Mouse (Mus musculus): ENCODE data around the gene Gpr88.
"Not testable (repeated sequence)": the region's sequence is repeated elsewhere in the genome, so short reads cannot be mapped to it uniquely, and the experiment has no call there.

The Gpr88 gene

GRCm38 (mm10) chr3:116244476-116244875 is 8.8 kb downstream of the Gpr88 start:
- no peak for DNase-seq (ENCODE audit: low read depth, low spot score)

DNA sequence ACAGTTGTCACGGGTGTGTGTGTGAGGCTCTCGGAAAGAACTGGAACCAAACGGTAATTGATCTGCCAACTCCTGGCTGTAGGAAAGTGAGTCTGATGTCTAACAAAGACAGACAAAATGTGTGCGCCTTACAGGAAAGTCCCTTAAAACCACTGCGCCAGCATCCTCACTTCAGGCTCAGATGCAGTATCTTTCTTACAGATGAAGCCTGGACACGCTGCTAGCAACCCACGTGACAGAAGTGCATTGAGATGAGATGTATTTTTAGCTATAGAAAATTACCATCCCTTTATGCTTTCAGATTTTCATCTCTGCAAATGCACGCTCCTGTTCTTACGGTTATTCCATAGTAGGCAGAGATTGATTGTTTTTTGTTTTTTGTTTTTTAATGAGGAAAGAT is 10.6 kb downstream of the Gpr88 start:
- DNase-seq (ENCODE audit: low read depth, low spot score): no peak

- DNase-seq (ENCODE audit: low read depth, low spot score): no peak
These were observed 15.8 kb downstream of the Gpr88 start for GRCm38 (mm10) chr3:116237527-116237926.

GRCm38 (mm10) chr3:116236856-116237255 is 16.4 kb downstream of the Gpr88 start:
- DNase-seq (ENCODE audit: low read depth, low spot score): no peak

DNA sequence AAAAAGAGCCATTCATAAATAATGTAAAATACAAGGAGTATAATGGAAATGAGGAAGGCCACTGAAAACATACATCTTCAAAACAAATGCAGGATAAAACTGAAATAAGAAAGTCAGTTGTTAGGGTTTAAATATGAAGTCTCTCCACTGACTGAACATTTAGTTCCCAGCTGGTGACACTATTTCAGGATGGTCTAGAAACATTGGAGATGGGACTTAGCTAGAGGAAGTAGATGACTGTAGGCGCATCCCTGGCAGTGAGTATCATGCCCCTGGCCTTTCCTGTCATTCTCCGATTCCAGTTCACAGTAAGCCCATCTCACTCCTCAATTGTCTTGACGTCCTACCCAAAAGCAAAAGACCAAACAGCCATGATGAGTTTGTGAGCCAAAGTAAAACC is 19.8 kb downstream of the Gpr88 start:
- DNase-seq (ENCODE audit: low read depth, low spot score): no peak

- no peak for DNase-seq (ENCODE audit: low read depth, low spot score)
These were observed 20.5 kb downstream of the Gpr88 start for GRCm38 (mm10) chr3:116232763-116233162.

DNA sequence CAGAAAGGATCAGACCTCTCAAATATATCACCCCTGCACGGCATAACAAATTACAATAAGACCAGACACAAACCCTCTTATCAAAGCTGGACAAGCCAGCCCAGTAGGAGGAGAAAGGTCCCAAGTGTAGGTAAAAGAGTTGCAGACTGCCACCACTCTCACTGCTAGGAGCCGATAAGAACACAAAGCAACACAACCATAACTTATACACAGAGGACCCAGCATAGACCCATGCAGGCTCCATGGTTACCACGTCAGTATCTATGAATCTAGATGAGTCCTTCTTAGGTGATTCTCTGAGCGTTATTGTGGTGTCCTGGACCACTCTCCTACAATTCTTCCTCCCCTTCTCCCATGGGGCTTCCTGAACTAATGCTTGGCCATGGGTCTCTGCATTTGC is 24.0 kb downstream of the Gpr88 start:
- DNase-seq (ENCODE audit: low read depth, low spot score): no peak

DNA sequence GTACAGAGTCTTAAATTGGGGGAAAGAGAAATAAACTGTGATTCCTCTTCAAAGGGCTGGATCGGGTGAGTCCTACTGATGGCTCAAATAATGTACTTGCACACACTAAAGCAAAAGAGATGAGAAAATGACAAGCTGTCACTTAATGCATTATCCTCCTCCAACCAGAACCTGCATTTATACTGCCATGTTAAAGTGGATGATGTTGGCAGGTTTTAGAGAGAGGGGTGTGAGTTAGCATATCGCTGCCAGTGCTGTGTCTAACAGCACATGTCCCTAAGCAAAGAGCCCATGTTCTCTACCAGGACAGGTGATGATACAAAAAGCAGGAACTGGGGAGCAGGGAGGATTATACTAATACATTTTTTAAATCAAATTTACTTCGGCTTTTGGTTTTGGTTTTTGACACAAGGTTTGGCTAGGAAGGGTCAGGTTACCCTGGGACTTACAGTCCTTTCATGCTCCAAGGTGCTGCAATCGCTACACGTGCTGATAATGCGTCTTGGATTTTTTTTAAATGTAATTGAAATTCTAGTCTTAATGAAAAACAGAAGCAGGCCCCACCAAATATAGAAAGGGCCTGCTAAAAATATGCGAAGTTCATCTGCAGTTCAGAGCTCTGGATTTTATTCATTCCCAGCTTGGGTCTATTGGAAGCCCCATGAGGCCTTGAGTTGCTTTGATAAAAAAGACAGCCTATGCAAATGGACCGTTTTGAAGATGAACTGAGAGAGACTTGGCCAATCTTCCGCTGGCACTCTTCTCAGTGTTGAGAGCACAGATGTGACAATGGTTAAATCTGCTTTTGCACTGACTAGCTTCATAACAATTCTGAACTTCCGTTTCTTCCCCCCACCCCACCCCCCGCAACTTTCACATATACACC is 24.7 kb downstream of the Gpr88 start:
- no peak for DNase-seq (ENCODE audit: low read depth, low spot score)

- DNase-seq (ENCODE audit: low read depth, low spot score): no peak
These were observed 25.9 kb downstream of the Gpr88 start for GRCm38 (mm10) chr3:116227383-116227782.

DNA sequence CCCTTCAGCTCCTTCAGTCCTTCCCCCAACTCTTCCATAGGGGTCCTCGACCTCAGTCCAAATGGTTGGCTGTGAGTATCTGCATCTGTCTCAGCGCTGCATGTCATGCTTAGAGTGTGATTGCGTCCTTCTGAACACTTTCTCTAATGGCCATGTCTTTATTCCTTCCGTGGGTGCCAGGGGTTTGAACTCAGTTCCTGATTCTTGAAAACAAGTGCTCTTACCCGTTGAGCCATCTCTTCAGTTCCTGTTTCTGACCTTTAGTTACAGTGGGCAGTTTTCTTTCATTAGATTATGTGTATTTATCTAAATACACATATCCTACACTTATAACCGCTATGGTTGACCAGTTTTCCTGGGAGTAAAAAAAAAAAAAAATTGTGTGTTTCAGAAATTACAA is 26.4 kb downstream of the Gpr88 start:
- no peak for DNase-seq (ENCODE audit: low read depth, low spot score)

DNA sequence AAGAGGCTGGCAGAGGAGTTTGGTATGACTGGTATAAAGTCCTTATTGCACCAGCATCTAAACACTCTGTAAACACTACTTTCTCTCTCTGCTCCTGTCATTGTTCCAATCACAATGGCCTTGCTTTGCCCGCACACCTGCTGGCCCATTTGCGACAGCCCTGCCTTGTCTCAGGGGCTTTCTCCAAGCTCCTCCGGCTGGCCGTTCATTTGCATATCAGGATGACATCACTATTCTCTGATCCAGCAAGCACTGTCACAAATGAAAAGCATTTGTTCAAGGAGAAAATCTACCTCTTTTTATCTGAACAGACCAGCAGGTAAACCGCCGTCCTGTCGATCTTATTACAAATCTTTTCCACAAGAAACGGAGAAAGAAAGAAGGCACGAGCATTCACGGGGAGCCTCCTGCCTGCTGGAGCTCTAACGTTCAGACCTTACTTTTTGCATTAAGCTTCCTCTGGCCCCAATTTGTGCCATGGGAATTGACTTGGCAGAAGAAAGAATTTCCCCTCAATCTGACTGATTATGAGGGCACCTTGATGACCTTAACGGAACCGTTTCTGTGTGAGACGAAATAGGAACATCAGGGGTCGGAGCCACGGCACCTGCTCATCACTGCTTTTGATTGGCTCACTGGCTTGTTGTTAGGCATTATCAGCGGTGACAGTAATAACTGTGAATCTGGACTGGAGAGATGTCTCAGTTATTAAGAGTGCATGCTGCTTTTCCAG is 30.6 kb downstream of the Gpr88 start:
- no peak for DNase-seq (ENCODE audit: low read depth, low spot score)

GRCm38 (mm10) chr3:116221686-116222010 is 31.7 kb downstream of the Gpr88 start:
- no peak for DNase-seq (ENCODE audit: low read depth, low spot score)

GRCm38 (mm10) chr3:116220980-116221685 is 32.2 kb downstream of the Gpr88 start:
- DNase-seq (ENCODE audit: low read depth, low spot score): no peak

- not testable (repeated sequence) for DNase-seq (ENCODE audit: low read depth, low spot score)
These were observed 35.9 kb downstream of the Gpr88 start for GRCm38 (mm10) chr3:116217398-116217797.

DNA sequence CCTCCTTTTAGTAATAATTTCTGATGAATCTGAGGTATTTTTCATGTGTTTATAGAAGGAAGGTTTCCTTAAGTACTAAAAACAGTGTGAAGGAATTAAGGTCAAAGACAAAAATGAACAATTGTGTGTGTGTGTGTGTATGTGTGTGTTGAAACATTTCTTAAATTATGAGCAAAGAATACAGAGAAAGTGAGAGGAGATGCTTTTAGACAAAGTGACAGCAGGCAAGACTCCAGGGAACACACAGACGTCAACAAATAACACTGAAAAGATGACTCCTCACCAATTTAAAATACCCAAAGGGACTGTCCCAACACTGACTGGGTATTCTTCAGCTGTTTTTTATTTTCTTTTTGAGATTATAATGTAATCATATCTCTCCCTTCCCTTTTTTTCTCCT is 37.0 kb downstream of the Gpr88 start:
- DNase-seq (ENCODE audit: low read depth, low spot score): no peak

GRCm38 (mm10) chr3:116211639-116212038 is 41.7 kb downstream of the Gpr88 start:
- no peak for DNase-seq (ENCODE audit: low read depth, low spot score)

GRCm38 (mm10) chr3:116210720-116211121 is 42.6 kb downstream of the Gpr88 start:
- no peak for DNase-seq (ENCODE audit: low read depth, low spot score)

GRCm38 (mm10) chr3:116209214-116209613 is 44.1 kb downstream of the Gpr88 start:
- no peak for DNase-seq (ENCODE audit: low read depth, low spot score)

DNA sequence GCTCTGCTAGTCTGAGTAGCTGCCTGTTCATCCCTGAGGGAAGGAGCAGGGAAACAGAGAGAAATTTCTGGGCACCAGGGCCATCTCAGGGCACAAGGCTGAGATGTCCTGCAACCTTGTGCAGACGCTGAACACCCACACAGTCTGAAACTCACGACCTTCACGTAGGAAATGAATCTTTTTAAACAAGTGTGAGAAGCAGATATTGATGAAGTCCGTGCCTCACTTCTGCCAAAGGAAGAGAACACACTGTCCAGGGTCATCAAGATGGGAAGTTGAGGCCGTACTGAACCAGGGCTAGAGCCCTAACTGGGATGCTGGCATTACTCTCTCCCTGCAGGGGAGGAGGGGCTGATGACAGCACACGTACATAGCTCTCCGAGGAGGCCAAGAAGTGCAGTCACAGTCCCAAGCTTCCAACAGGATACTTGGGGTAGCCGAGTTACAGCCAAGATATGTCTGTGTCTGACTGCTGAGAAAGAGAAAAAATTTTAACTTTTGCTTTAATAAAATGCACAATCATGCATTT is 46.9 kb downstream of the Gpr88 start:
- DNase-seq (ENCODE audit: low read depth, low spot score): no peak

DNA sequence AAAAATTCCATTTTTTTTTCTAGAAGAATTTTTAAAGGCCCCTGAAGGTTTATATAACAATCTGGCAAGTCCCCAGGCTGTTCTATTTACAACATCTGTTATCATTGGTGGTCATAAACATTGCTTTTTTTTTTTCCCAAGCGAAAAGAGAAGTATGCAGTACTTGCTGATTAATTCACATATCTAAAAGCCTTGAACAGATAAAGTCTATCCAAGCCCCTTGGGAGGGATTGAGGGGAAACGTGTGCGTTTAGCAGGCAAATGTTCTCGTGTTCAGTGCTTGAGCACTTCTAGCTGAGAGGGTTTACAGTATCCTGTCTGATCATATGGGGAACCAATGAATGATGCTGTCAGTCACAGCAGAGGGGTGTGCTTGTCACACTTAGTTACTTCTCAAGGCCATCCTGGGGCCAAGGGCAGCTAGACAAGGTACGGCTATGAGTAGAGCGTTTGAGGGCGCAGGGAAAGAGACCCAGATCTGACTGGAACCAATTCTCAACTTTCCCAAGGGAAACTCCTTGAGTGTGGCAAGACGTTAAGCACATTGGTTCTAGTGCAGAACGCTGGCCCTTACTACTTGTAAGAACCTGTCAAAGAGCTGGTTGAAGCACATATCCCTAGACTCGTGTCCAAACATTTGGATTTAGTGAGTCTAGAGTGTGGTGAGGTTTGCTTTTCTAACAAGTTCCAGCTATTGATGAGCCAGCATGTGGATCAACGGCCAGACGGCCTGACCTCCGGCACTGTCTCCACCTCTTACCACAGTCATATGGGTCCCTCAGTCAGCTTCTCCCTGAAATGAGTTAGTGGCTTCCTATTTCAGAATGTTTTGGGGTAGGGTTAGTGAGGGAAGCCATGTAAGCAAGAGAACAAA is 47.7 kb downstream of the Gpr88 start:
- no peak for DNase-seq (ENCODE audit: low read depth, low spot score)

DNA sequence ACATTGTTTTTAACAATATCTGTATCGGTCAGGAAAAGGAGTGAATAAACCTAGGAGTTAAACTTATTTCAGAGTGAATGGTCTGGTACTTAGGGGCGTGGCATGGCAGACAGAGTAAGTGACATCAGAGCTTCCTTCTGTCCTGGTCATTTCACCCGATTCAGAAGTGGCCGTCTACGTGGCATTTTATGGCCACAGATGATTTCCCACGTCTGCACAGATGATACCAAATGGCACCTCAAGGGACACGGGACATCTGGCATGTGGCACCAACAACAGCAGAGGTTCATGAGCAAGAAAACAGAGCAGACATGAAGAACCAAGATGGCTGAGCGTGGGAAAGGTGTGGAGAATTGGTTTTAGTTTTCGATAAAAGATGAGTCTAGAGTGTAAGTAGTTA is 48.7 kb downstream of the Gpr88 start:
- no peak for DNase-seq (ENCODE audit: low read depth, low spot score)
